Mouse (Mus musculus) heart, embryonic 15.5 days (tissue): Measurements from ENCODE around the gene Scarf1. TPM values are rescaled to one million over a fixed set of nuclear protein-coding genes. Genes with fewer than 3 reads are reported as not detected.
A peak's percentile ranks its signal among the peaks of the same experiment; 100 is the strongest.

Experiments used
- ATAC-seq: fragments of 200-750 bp; cut with Nextera tagmentation; replicated peaks from 2 replicates; pipeline ENCODE4 v1.8.0; 2017; ENCODE audit warnings: low read depth, moderate TSS enrichment; ENCODE audit not compliant: insufficient number of reproducible peaks, insufficient read depth, low FRiP score
- H3K27ac ChIP-seq: fragments of 300-500 bp; sonication (generic); 2 replicates; pipeline ENCODE4 v1.5.1; 2015; ENCODE audit warnings: mild to moderate bottlenecking, inconsistent platforms
- H3K27me3 ChIP-seq: fragments of 300-500 bp; sonication (generic); 2 replicates; pipeline ENCODE4 v1.6.1; 2015; ENCODE audit warnings: inconsistent platforms
- H3K36me3 ChIP-seq: fragments of 300-500 bp; sonication (generic); 2 replicates; pipeline ENCODE4 v1.6.1; 2015; ENCODE audit warnings: mild to moderate bottlenecking, inconsistent platforms
- H3K4me1 ChIP-seq: fragments of 300-500 bp; sonication (generic); replicated peaks from 2 replicates; pipeline ENCODE4 v1.6.1; 2015; ENCODE audit warnings: inconsistent platforms
- H3K4me2 ChIP-seq: fragments of 300-500 bp; sonication (generic); 2 replicates; pipeline ENCODE4 v1.6.1; 2015; ENCODE audit warnings: inconsistent platforms, mild to moderate bottlenecking, moderate library complexity
- H3K4me3 ChIP-seq: fragments of 300-500 bp; sonication (generic); 2 replicates; pipeline ENCODE4 v1.5.1; 2015; ENCODE audit warnings: mild to moderate bottlenecking, inconsistent platforms
- H3K9ac ChIP-seq: fragments of 300-500 bp; sonication (generic); 2 replicates; pipeline ENCODE4 v1.6.1; 2015; ENCODE audit warnings: mild to moderate bottlenecking, inconsistent platforms
- H3K9me3 ChIP-seq: fragments of 300-500 bp; sonication (generic); replicated peaks from 2 replicates; pipeline ENCODE4 v1.6.1; 2016; ENCODE audit warnings: inconsistent platforms
- WGBS: fragments of 180-500 bp; shearing (Covaris S2); methylation state at CpG from one replicate; pipeline ENCODE4 v1.1.7; 2015; ENCODE audit warnings: mixed read lengths; 5-methylcytosine and 5-hydroxymethylcytosine counted together
- polyA plus RNA-seq: library from polyadenylated mRNA; unstranded; fragments of >200 nt; fragmentation: Nextera tagmentation; extraction: Ambion mirVana; gene quantifications from 2 replicates; pipeline ENCODE4 v1.2.1, GENCODE M21; 2015

The Scarf1 gene
- polyA plus RNA-seq, 1 experiment from 2014 or later: 10.4 TPM

GRCm38 (mm10) chr11:75512301-75513018 is 880 bp upstream of the Scarf1 start:
- no peaks in the 10 kb centered on the region for H3K27me3 ChIP-seq
- no peak overlapping the region for H3K4me2 ChIP-seq
- peaks cover 27% of the 10 kb centered on the region for H3K4me1 ChIP-seq
- 77% methylated on average over 9 of the region's 9 CpGs for WGBS
- no peak overlapping the region for H3K27ac ChIP-seq
- H3K4me3 ChIP-seq: no peak overlapping the region
- no peak overlapping the region for H3K9ac ChIP-seq
- peaks cover 17% of the 10 kb centered on the region for H3K36me3 ChIP-seq
- H3K9me3 ChIP-seq: no peaks in the 10 kb centered on the region
- ATAC-seq: no peak

- no peak for ATAC-seq
- Histone ChIP-seq H3K9ac (no peak overlapping the region), H3K27me3 (no peaks in the 10 kb centered on the region), H3K9me3 (no peaks in the 10 kb centered on the region), H3K27ac (no peak overlapping the region), H3K4me3 (no peak overlapping the region), H3K36me3 (no peaks in the 10 kb centered on the region), H3K4me2 (no peak overlapping the region), H3K4me1 (peaks cover 11% of the 10 kb centered on the region)
- 88% methylated on average over 25 of the region's 25 CpGs for WGBS
These were observed 1.8 kb downstream of the Scarf1 start for GRCm38 (mm10) chr11:75515186-75515585.

- Histone ChIP-seq H3K9ac (no peak overlapping the region), H3K27ac (no peak overlapping the region), H3K4me1 (no peaks in the 10 kb centered on the region), H3K9me3 (no peaks in the 10 kb centered on the region), H3K36me3 (no peaks in the 10 kb centered on the region), H3K27me3 (no peaks in the 10 kb centered on the region), H3K4me3 (no peak overlapping the region), H3K4me2 (no peak overlapping the region)
- ATAC-seq: no peak
- WGBS: 72% methylated on average over 15 of the region's 15 CpGs
These were observed 6.7 kb downstream of the Scarf1 start for GRCm38 (mm10) chr11:75519834-75520633.

- no peak for ATAC-seq
- H3K4me1 ChIP-seq: no peaks in the 10 kb centered on the region
- H3K4me3 ChIP-seq: no peak overlapping the region
- H3K27me3 ChIP-seq: no peaks in the 10 kb centered on the region
- no peaks in the 10 kb centered on the region for H3K9me3 ChIP-seq
- 86% methylated on average over 4 of the region's 4 CpGs for WGBS
- H3K4me2 ChIP-seq: no peak overlapping the region
- H3K27ac ChIP-seq: no peak overlapping the region
- no peaks in the 10 kb centered on the region for H3K36me3 ChIP-seq
- no peak overlapping the region for H3K9ac ChIP-seq
These were observed 8.3 kb downstream of the Scarf1 start for GRCm38 (mm10) chr11:75521609-75522008.

DNA sequence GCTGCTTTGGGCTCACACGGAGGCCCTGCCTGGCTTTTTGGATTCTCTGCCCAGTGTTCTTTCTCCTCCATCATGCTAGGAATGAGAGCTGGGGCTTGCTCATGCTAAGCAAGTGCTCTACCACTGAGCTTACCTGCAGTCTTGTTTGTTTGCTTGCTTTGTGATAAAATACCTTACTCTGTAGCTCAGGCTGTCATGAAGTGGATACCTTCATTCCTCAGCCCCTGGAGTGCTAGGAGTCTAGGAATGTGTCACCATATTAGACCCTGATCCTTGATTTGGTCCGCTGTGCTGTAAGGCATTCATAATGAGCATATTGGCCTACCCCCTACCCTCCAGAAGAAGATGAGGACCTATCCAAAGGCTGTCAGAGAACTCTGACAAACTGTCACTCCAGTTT is 9.5 kb downstream of the Scarf1 start:
- Histone ChIP-seq H3K4me1 (no peaks in the 10 kb centered on the region), H3K9ac (no peak overlapping the region), H3K36me3 (no peaks in the 10 kb centered on the region), H3K27ac (no peak overlapping the region), H3K27me3 (no peaks in the 10 kb centered on the region), H3K4me3 (no peak overlapping the region), H3K9me3 (no peaks in the 10 kb centered on the region), H3K4me2 (no peak overlapping the region)
- no peak for ATAC-seq
- 90% methylated on average over 2 of the region's 2 CpGs for WGBS

- 79% methylated on average over 15 of the region's 15 CpGs for WGBS
- Histone ChIP-seq H3K27me3 (no peaks in the 10 kb centered on the region), H3K36me3 (no peaks in the 10 kb centered on the region), H3K9ac (no peak overlapping the region), H3K4me3 (no peak overlapping the region), H3K4me1 (no peaks in the 10 kb centered on the region; the same call in 1 of the 2 replicates), H3K9me3 (no peaks in the 10 kb centered on the region), H3K27ac (no peak overlapping the region), H3K4me2 (no peak overlapping the region)
- no peak for ATAC-seq
These were observed 12.3 kb downstream of the Scarf1 start for GRCm38 (mm10) chr11:75525531-75526125.

- Histone ChIP-seq H3K9ac (no peak overlapping the region), H3K4me3 (no peak overlapping the region), H3K27me3 (no peaks in the 10 kb centered on the region), H3K9me3 (no peaks in the 10 kb centered on the region), H3K36me3 (no peaks in the 10 kb centered on the region), H3K4me2 (no peak overlapping the region), H3K27ac (no peak overlapping the region), H3K4me1 (peaks cover under 1% of the 10 kb centered on the region)
- no peak for ATAC-seq
- 88% methylated on average over 6 of the region's 6 CpGs for WGBS
These were observed 13.6 kb downstream of the Scarf1 start for GRCm38 (mm10) chr11:75526943-75527342.

DNA sequence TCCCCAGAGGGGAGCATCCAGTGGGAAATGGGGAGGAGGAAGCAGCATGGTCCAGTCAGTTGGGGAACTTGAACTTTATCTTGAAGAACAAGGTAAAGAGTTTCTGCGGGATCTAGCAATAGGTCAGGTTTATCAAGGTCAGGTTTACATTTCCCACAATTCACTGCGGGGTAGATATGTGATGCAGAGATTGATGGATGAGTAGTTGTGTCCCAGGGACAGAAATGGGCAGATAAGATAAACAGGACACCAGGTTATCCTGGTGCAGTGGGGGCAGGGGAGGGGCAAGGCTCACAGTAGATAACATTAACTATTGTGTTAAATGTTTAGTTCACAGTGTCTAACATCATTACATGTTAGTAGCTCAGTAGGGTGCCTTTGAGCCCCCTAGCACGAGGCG is 16.4 kb downstream of the Scarf1 start:
- ATAC-seq: no peak
- no peak overlapping the region for H3K9ac ChIP-seq
- WGBS: 34% methylated on average over 4 of the region's 4 CpGs

DNA sequence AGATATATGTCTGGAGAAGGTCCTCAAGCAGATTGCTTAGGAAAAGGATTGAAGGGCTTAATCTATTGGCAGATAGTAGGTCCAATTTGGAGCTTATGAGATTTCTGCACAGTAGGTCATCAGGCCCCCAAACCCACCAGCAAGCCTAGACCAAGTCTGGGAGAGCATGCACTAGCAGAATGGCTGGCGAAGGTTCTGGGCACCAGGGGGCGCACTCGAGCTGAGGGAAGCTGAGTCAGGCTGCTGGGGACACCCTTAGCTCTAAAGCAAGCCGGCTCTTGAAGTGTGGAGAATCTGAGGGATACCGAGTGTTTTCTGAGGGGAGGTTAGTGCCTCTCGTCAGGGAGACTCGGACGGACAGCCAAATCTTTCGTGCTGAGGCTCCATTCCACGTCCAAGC is 17.0 kb downstream of the Scarf1 start:
- Histone ChIP-seq H3K27ac (no peak overlapping the region), H3K27me3 (no peaks in the 10 kb centered on the region), H3K4me2 (peak overlapping the region; percentile 93), H3K9ac (peak overlapping the region; percentile 58), H3K36me3 (no peaks in the 10 kb centered on the region), H3K4me1 (peaks cover 13% of the 10 kb centered on the region), H3K4me3 (peak overlapping the region; percentile 59), H3K9me3 (no peaks in the 10 kb centered on the region)
- 0 out of 2 replicates have a peak, but pooled peaks have one; percentile 48 for ATAC-seq
- under 1% methylated on average over 10 of the region's 10 CpGs for WGBS

More for the DNA sequence above, 16.4 kb downstream of the Scarf1 start:
- no peaks in the 10 kb centered on the region for H3K9me3 ChIP-seq
- H3K27ac ChIP-seq: no peak overlapping the region
- no peak overlapping the region for H3K4me2 ChIP-seq
- H3K4me1 ChIP-seq: peaks cover 8% of the 10 kb centered on the region
- no peaks in the 10 kb centered on the region for H3K27me3 ChIP-seq
- no peak overlapping the region for H3K4me3 ChIP-seq
- H3K36me3 ChIP-seq: no peaks in the 10 kb centered on the region

GRCm38 (mm10) chr11:75530845-75531373 is 17.6 kb downstream of the Scarf1 start:
- WGBS: 0% methylated on average over 30 of the region's 31 CpGs
- H3K4me2 ChIP-seq: peak overlapping the region; percentile 93
- H3K27ac ChIP-seq: peak overlapping the region; percentile 73
- H3K4me3 ChIP-seq: peak overlapping the region; percentile 59
- peak overlapping the region; percentile 58 for H3K9ac ChIP-seq
- no peaks in the 10 kb centered on the region for H3K27me3 ChIP-seq
- ATAC-seq: peak; percentile 19
- H3K36me3 ChIP-seq: no peaks in the 10 kb centered on the region
- H3K4me1 ChIP-seq: peaks cover 16% of the 10 kb centered on the region
- H3K9me3 ChIP-seq: no peaks in the 10 kb centered on the region
